Mouse (Mus musculus) E14TG2a.4 (cell line): ENCODE data around the gene Trmt44.

Experiments
- H3K27me3 ChIP-seq: 2 replicates; pipeline ENCODE4 v1.6.1; 2014; ENCODE audit warnings: low read length, control low read depth; ENCODE audit not compliant: insufficient read depth
- H3K36me3 ChIP-seq: 2 replicates; pipeline ENCODE4 v1.6.1; 2014; ENCODE audit warnings: low read length, control low read depth; ENCODE audit not compliant: insufficient read depth
- H3K4me1 ChIP-seq: replicated peaks from 2 replicates; pipeline ENCODE4 v1.6.1; 2014; ENCODE audit warnings: low read depth, low read length, control low read depth
- H3K4me3 ChIP-seq: replicated peaks from 2 replicates; pipeline ENCODE4 v1.5.1; 2014; ENCODE audit warnings: mild to moderate bottlenecking, low read length
- H3K9me3 ChIP-seq: 2 replicates; pipeline ENCODE4 v1.6.1; 2014; ENCODE audit warnings: low read length, control low read depth
- CTCF ChIP-seq: conservative IDR thresholded peaks from 2 replicates; pipeline ENCODE4 v1.5.1; 2014; ENCODE audit warnings: low read length
- NANOG ChIP-seq: IDR thresholded peaks from 2 replicates; pipeline ENCODE4 v1.6.1; 2014; ENCODE audit warnings: borderline replicate concordance, low read length, mixed read lengths
- POU5F1 ChIP-seq: IDR thresholded peaks from 2 replicates; pipeline ENCODE4 v1.6.1; 2014; ENCODE audit warnings: low read length, borderline replicate concordance

The Trmt44 gene

DNA sequence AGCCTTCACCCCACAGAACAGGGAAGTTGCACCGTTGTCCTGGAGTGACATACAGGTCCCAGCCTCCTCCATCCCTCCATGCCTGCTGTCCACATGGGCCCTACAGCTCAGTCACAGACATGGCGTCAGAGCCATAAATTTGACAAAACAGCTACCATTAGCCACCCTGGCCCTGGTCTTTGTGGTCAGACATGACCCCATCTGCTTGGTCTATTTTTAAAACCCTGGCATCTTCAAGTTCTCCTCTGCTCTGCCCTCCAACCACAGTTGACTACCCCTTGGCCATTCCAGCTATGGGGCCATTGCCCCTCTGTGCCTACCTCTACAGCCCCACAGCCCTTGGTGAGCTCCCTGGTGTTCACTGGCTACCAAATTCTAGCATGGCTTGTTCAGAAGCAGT, 35.1 kb upstream of the Trmt44 start:
- H3K36me3 ChIP-seq: no peaks in the 10 kb centered on the region
- no peaks in the 10 kb centered on the region for H3K9me3 ChIP-seq
- H3K4me3 ChIP-seq: no peak overlapping the region
- TF ChIP-seq CTCF: no peak
- no peak for TF ChIP-seq NANOG
- no peak for TF ChIP-seq POU5F1
- H3K4me1 ChIP-seq: peaks cover 24% of the 10 kb centered on the region
- H3K27me3 ChIP-seq: no peaks in the 10 kb centered on the region

DNA sequence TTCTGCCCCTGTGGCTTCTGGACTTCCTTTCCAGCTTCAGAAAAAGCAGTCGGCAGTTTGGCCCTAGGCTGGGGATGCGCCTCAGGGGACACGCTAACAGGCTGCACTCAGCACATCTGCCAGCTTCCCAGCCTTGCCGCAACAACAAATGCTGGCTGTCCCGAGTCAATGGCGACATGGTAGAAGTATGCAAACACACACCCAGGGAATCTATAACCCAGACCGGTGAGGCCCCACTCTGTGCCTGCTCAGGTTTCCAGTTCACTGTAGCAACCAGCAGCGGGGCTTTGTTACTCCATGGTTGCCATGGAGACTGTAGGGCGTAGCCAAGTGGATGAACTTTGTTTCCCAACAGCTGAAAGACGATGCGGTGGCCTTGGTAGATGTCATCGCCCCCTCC, 34.5 kb upstream of the Trmt44 start:
- Histone ChIP-seq H3K4me3 (no peak overlapping the region), H3K4me1 (peaks cover 30% of the 10 kb centered on the region), H3K36me3 (no peaks in the 10 kb centered on the region), H3K27me3 (no peaks in the 10 kb centered on the region), H3K9me3 (no peaks in the 10 kb centered on the region)
- no peak for TF ChIP-seq NANOG

DNA sequence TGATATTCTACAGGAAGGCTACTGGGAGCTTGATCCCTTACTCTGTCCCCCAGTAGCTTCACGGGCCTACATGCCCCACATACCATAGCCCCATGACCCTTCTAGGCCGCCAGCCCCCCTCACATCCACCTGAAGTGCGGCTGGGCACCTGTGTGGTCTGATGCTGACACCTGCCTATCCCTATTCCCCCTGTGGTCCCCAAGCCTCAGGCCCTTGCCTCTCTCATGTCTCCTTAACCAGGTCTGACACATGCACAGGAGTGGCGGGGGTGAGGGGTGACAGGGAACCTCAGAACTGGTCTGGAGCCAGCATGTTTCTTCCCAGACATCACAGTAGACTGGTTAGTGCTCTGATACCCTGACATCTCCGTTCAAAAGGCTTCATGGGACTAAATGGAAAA, 33.7 kb upstream of the Trmt44 start:
- no peaks in the 10 kb centered on the region for H3K9me3 ChIP-seq
- no peaks in the 10 kb centered on the region for H3K36me3 ChIP-seq
- TF ChIP-seq CTCF (no peak), NANOG (no peak), POU5F1 (no peak)
- no peak overlapping the region for H3K4me3 ChIP-seq
- H3K27me3 ChIP-seq: no peaks in the 10 kb centered on the region
- H3K4me1 ChIP-seq: peaks cover 32% of the 10 kb centered on the region

DNA sequence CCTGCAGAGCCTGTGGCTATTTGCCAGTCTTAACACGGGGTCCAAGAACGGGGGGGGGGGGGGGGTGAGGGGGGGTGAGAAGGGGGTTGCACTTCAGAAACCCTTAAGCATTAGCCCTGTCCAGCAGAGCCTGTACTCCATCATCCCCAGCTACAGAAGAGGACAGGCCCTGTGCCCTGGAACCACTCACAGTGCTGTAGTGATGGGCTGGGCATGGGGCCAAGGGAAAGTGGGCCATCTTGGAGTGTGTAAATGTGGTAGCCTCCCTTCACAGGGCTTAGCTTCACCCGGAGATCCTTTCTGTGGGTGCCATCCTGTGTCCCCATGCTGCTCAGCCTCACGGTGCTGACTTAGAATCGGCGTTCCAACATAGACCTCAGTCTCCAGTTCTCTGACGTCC, 32.9 kb upstream of the Trmt44 start:
- Histone ChIP-seq H3K9me3 (no peaks in the 10 kb centered on the region), H3K27me3 (no peaks in the 10 kb centered on the region), H3K36me3 (no peaks in the 10 kb centered on the region; the same call in 1 of the 2 replicates), H3K4me3 (no peak overlapping the region), H3K4me1 (peaks cover 32% of the 10 kb centered on the region)
- TF ChIP-seq NANOG (no peak), POU5F1 (no peak), CTCF (no peak)

DNA sequence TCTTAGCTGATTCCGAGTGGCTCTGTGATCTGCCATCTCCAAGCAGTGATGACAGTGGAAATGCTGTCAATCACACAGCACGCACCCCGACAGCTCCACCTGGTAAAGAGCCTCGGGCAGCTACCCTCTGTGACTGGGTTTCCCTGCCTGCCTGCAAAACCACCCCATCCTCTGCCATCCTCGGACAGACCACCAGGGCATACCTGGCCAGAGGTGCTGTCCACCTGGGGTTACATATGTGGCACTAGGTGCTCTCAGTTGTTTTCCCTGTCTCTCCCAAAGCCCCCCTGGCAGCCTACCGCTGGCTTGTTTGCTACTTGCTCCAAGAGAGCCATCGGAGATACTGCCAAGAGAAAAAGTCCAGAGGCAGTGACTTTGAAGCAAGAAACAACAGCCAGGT, 31.9 kb upstream of the Trmt44 start:
- Histone ChIP-seq H3K4me1 (peaks cover 32% of the 10 kb centered on the region), H3K27me3 (no peaks in the 10 kb centered on the region), H3K36me3 (peaks cover 7% of the 10 kb centered on the region), H3K9me3 (no peaks in the 10 kb centered on the region), H3K4me3 (no peak overlapping the region)
- TF ChIP-seq NANOG (no peak), CTCF (no peak), POU5F1 (no peak)

DNA sequence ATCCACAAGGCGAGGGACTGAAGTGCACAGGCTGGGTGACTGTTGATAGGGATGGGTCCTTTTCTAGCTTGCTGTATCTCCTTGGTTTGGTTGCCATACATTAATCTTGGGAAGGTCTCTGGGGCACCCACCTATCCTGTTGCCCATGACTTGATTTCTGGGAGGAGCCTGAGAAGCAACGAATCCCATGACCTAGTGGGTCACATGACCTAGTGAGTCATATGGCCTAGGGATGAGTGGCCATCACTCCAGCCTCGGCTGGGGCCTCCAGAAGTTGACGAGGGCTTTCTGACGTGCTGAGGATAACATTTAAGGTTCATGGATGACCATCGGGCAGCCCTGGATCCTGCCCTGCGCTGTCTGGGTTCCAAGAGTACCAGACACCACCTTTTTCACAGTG, 30.5 kb upstream of the Trmt44 start:
- Histone ChIP-seq H3K4me1 (peaks cover 32% of the 10 kb centered on the region), H3K9me3 (no peaks in the 10 kb centered on the region), H3K4me3 (no peak overlapping the region), H3K27me3 (no peaks in the 10 kb centered on the region), H3K36me3 (peaks cover 11% of the 10 kb centered on the region)
- no peak for TF ChIP-seq POU5F1

DNA sequence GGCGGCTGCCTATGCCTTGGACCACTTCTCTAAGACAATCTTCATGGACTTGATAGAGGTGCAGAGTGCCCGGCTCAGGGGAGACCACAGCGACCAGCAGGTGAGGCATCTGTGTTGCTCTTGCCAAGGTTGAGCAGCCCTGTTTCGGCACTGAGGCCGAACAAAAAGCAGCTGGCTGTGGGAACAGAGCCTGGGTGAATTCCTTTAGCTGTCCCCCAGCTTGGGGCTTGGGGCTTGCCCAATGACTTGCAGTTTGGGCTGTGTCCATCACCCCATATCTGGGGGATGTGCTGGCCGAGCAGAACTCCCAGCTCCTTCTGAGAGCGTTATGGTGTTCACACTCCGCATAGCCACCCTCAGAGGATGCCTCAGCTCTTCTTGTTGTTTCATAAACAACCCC, 26.7 kb upstream of the Trmt44 start:
- Histone ChIP-seq H3K27me3 (no peaks in the 10 kb centered on the region), H3K36me3 (peaks cover 15% of the 10 kb centered on the region), H3K4me3 (no peak overlapping the region), H3K4me1 (peaks cover 8% of the 10 kb centered on the region), H3K9me3 (no peaks in the 10 kb centered on the region)
- TF ChIP-seq CTCF (no peak), POU5F1 (no peak), NANOG (no peak)

DNA sequence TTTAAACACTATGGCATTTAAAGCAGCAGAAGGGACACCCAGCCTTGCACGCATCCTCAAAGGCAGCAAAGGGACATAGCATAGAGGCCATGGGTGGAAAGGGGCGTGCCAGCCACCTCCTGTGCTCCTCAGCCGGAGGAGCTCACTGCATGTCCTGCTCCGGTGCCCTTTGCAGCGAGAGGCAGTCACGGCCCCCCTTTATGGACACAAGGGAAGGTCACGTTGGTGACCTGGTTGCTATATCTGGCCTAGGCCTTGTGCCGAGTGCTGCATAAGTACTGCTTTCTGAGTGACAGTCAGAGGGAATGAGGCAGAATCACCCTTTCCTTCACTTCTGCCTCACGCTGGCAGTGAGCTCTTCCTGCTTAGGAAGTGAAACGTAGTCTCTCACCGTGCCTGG, 25.4 kb upstream of the Trmt44 start:
- Histone ChIP-seq H3K36me3 (peaks cover 15% of the 10 kb centered on the region), H3K4me1 (peaks cover 8% of the 10 kb centered on the region), H3K27me3 (no peaks in the 10 kb centered on the region), H3K4me3 (no peak overlapping the region), H3K9me3 (no peaks in the 10 kb centered on the region)
- TF ChIP-seq POU5F1: no peak
- TF ChIP-seq CTCF: no peak
- no peak for TF ChIP-seq NANOG

DNA sequence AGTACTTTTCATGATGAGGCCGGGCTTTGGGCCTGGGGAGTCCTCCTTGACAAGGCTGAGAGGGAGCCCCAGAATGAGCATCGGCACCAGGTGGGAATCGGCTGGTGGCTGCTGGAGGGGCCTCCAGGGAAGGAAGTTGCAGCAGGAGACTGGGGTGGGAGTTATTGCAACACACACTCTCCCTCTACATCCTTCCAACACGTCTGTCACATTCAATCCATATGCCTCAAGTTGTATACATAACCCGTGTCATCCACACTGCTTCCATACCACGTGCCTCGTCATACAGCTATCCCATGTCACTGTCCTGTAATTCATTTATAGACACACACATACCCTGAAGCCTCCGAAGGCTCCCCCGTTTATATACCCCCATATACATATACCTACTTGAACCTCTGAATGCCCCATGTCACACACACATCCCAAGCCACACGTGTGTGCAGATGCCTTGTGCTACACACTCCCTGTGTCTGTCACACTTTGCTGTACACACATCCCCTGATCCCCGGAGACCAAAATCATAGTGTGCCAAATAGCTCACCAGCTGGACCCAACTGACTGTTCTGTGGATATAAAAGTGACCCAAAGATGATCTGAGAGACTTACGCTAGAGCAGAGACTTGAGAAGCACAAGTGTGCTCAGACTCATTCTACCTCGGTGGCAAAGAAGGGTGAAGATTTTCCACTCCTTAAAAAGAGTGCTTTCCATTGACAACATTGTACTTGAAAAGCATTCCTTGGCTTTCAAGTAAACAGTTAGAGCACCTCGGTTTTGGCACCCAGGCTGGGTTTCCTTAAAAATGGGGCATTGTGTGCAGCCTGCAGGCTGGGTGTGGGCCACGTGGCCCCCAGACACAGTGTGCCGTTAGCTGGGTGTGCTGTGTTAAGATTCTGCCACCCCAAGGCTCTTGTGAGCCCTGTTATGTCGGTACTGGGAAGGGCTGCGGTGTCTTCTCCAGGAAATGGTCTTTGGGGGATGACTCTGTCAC, 21.6 kb upstream of the Trmt44 start:
- Histone ChIP-seq H3K4me3 (no peak overlapping the region), H3K36me3 (peaks cover 12% of the 10 kb centered on the region), H3K4me1 (peaks cover 11% of the 10 kb centered on the region), H3K9me3 (no peaks in the 10 kb centered on the region), H3K27me3 (no peaks in the 10 kb centered on the region)
- TF ChIP-seq POU5F1 (no peak), NANOG (no peak), CTCF (no peak)
